Mouse (Mus musculus) intestine, embryonic 16.5 days (tissue): ENCODE data around the gene Creb3l4. TPM values are rescaled to one million over a fixed set of nuclear protein-coding genes. Genes with fewer than 3 reads are reported as not detected.
"Not testable (repeated sequence)": the region's sequence is repeated elsewhere in the genome, so short reads cannot be mapped to it uniquely, and the experiment has no call there.

Experiments
- ATAC-seq: fragments of 200-750 bp; cut with Nextera tagmentation; 2 replicates; pipeline ENCODE4 v1.8.0; 2017; ENCODE audit warnings: moderate TSS enrichment, moderate library complexity
- H3K27ac ChIP-seq: fragments of 300-500 bp; sonication (generic); 2 replicates; pipeline ENCODE4 v1.5.1; 2014; ENCODE audit warnings: mild to moderate bottlenecking, low read length
- H3K27me3 ChIP-seq: fragments of 300-500 bp; sonication (generic); replicated peaks from 2 replicates; pipeline ENCODE4 v1.6.1; 2014; ENCODE audit warnings: low read length, control low read depth, mixed read lengths; ENCODE audit not compliant: control insufficient read depth, insufficient read depth
- H3K36me3 ChIP-seq: fragments of 300-500 bp; sonication (generic); 2 replicates; pipeline ENCODE4 v1.6.1; 2014; ENCODE audit warnings: low read length, control low read depth; ENCODE audit not compliant: control insufficient read depth, insufficient read depth
- H3K4me1 ChIP-seq: fragments of 300-500 bp; sonication (generic); 2 replicates; pipeline ENCODE4 v1.6.1; 2014; ENCODE audit warnings: low read length, control low read depth, mixed read lengths; ENCODE audit not compliant: control insufficient read depth, insufficient read depth
- H3K4me2 ChIP-seq: fragments of 300-500 bp; sonication (generic); 2 replicates; pipeline ENCODE4 v1.6.1; 2014; ENCODE audit warnings: low read depth, low read length, control low read depth
- H3K4me3 ChIP-seq: fragments of 300-500 bp; sonication (generic); 2 replicates; pipeline ENCODE4 v1.5.1; 2014; ENCODE audit warnings: mild to moderate bottlenecking, low read length
- H3K9ac ChIP-seq: fragments of 300-500 bp; sonication (generic); 2 replicates; pipeline ENCODE4 v1.6.1; 2014; ENCODE audit warnings: low read depth, low read length
- H3K9me3 ChIP-seq: fragments of 300-500 bp; sonication (generic); 2 replicates; pipeline ENCODE4 v1.6.1; 2016; ENCODE audit warnings: low read length, control low read depth; ENCODE audit not compliant: control insufficient read depth
- WGBS: fragments of 180-500 bp; shearing (Covaris S2); extraction: QIAGEN DNeasy Blood & Tissue Kit; methylation state at CpG from one replicate; pipeline ENCODE4 v1.1.7; 2014; 5-methylcytosine and 5-hydroxymethylcytosine counted together
- polyA plus RNA-seq: library from polyadenylated mRNA; unstranded; fragments of >200 nt; fragmentation: Nextera tagmentation; extraction: Ambion mirVana; gene quantifications from 2 replicates; pipeline ENCODE4 v1.2.1, GENCODE M21; 2015

The Creb3l4 gene
- polyA plus RNA-seq: 16.0 and 18.9 TPM in 2 replicates

DNA sequence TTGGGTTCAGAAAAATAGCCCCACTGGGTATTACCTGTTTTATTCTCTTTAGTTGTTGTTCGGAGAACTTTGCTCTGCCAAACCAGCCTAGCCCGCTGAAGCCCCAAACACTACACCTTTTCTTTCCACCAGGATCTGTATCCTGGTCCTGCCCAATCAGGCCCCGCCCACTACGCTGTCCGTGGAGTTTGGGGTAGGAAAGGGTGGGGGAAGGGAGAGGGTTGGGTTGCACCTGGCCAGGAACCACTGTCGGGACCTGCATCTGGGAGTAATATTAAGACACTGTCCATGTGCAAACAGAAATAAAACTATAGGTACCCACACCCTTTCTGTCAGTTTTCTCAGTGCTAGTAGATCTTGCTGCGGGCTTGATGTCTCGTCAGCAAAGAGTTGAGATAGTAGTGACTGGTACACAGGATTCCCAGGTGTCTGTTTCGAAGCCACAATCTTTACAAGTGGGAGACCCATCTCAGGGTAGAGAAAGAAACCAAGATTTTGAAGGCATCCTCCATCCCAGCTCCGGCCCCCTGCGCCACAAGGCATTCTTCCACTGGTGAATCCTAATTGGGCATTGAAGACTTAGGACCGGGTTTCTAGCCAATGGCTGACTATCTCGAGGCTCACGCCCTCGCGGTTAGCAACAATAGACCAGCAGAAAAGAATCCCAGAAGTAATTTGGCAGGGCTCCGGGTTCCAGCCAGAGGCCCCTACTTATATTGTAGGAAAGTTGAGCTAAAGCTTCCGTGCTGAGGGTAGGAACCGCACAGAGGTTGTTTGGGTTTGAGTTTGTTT, at the start of gene Creb3l4:
TSS of gene Creb3l4 (minus strand) at position 529 of the 792 bp plus-strand sequence.
- Histone ChIP-seq H3K4me3 (peak within 1 kb of the TSS; percentile 39), H3K27me3 (no peaks in the 10 kb centered on the region), H3K9ac (peak within 1 kb of the TSS; percentile 37), H3K4me1 (peaks cover 7% of the 10 kb centered on the region), H3K4me2 (peak within 1 kb of the TSS; percentile 59), H3K9me3 (no peaks in the 10 kb centered on the region), H3K36me3 (no peaks in the 10 kb centered on the region; the same call in 1 of the 2 replicates), H3K27ac (peak within 1 kb of the TSS; percentile 26)
- ATAC-seq: peak; percentile 54
- 5% methylated on average over 19 of the region's 19 CpGs for WGBS

- WGBS: under 1% methylated on average over 36 of the region's 47 CpGs
These were observed 49.3 kb upstream of the Creb3l4 start, which contains the start of gene Gatad2b for GRCm38 (mm10) chr3:90292345-90293275. Gene Gatad2b, plus strand, starts transcription at chr3:90293178.

GRCm38 (mm10) chr3:90291982-90292344, 48.7 kb upstream of the Creb3l4 start:
- H3K27ac ChIP-seq: peak overlapping the region; percentile 98; the same call in 1 of the 2 replicates
- H3K36me3 ChIP-seq: no peaks in the 10 kb centered on the region
- peak overlapping the region; percentile 61 for H3K4me2 ChIP-seq
- H3K27me3 ChIP-seq: no peaks in the 10 kb centered on the region
- H3K4me1 ChIP-seq: peaks cover 10% of the 10 kb centered on the region
- WGBS: 28% methylated on average over 2 of the region's 2 CpGs
- H3K9ac ChIP-seq: peak overlapping the region; percentile 77
- peak overlapping the region; percentile 59 for H3K4me3 ChIP-seq
- no peak for ATAC-seq
- no peaks in the 10 kb centered on the region for H3K9me3 ChIP-seq

More at GRCm38 (mm10) chr3:90292345-90293275, 49.3 kb upstream of the Creb3l4 start, which contains the start of gene Gatad2b:
- H3K4me1 ChIP-seq: peaks cover 10% of the 10 kb centered on the region
- H3K27ac ChIP-seq: peak within 1 kb of the TSS; percentile 98
- ATAC-seq: peak; percentile 98
- H3K9me3 ChIP-seq: no peaks in the 10 kb centered on the region
- peak within 1 kb of the TSS; percentile 86 for H3K4me3 ChIP-seq
- peak within 1 kb of the TSS; percentile 89 for H3K9ac ChIP-seq
- H3K36me3 ChIP-seq: no peaks in the 10 kb centered on the region
- peak within 1 kb of the TSS; percentile 83 for H3K4me2 ChIP-seq
- no peaks in the 10 kb centered on the region for H3K27me3 ChIP-seq

- Histone ChIP-seq H3K4me2 (no peak overlapping the region), H3K27ac (no peak overlapping the region), H3K4me1 (peaks cover 10% of the 10 kb centered on the region), H3K9ac (no peak overlapping the region), H3K9me3 (no peaks in the 10 kb centered on the region), H3K27me3 (no peaks in the 10 kb centered on the region), H3K36me3 (no peaks in the 10 kb centered on the region), H3K4me3 (no peak overlapping the region)
- WGBS: 96% methylated on average over 1 of the region's 1 CpGs
- no peak for ATAC-seq
These were observed 47.3 kb upstream of the Creb3l4 start for GRCm38 (mm10) chr3:90290602-90291001.

DNA sequence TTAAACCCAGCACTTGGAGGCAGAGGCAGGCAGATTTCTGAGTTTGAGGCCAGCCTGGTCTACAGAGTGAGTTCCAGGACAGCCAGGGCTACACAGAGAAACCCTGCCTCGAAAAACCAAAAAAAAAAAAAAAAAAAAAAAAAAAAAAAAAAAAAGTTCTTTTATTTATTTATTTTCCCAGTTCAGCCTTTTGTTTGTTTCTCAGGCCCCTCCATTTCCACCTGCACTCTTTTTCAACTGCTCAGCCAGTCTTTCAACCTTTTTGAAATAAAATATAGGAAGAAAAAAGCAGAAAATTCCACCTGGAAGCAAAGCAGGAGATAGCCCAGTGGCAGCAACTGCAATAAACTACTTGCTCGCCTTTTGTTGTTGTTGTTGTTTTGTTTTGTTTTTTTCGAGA, 46.1 kb upstream of the Creb3l4 start:
- not testable (repeated sequence) for H3K9ac ChIP-seq, H3K27me3 ChIP-seq, H3K4me2 ChIP-seq, H3K36me3 ChIP-seq, ATAC-seq, H3K27ac ChIP-seq, H3K4me3 ChIP-seq, H3K9me3 ChIP-seq, H3K4me1 ChIP-seq
- WGBS: 56% methylated on average over 2 of the region's 3 CpGs

GRCm38 (mm10) chr3:90284150-90284549, 40.8 kb upstream of the Creb3l4 start:
- Histone ChIP-seq H3K9me3 (no peaks in the 10 kb centered on the region), H3K9ac (no peak overlapping the region), H3K36me3 (peaks cover 3% of the 10 kb centered on the region; the same call in 1 of the 2 replicates), H3K4me1 (no peaks in the 10 kb centered on the region), H3K4me2 (no peak overlapping the region), H3K27ac (no peak overlapping the region), H3K27me3 (no peaks in the 10 kb centered on the region), H3K4me3 (no peak overlapping the region)
- WGBS: 99% methylated on average over 2 of the region's 2 CpGs
- ATAC-seq: no peak

GRCm38 (mm10) chr3:90280708-90281107, 37.4 kb upstream of the Creb3l4 start:
- H3K4me1 ChIP-seq: no peaks in the 10 kb centered on the region
- no peak overlapping the region for H3K4me3 ChIP-seq
- H3K9ac ChIP-seq: no peak overlapping the region
- H3K9me3 ChIP-seq: no peaks in the 10 kb centered on the region
- 85% methylated on average over 9 of the region's 9 CpGs for WGBS
- H3K36me3 ChIP-seq: peaks cover 9% of the 10 kb centered on the region; the same call in 1 of the 2 replicates
- ATAC-seq: no peak
- no peak overlapping the region for H3K4me2 ChIP-seq
- H3K27ac ChIP-seq: no peak overlapping the region
- H3K27me3 ChIP-seq: no peaks in the 10 kb centered on the region

DNA sequence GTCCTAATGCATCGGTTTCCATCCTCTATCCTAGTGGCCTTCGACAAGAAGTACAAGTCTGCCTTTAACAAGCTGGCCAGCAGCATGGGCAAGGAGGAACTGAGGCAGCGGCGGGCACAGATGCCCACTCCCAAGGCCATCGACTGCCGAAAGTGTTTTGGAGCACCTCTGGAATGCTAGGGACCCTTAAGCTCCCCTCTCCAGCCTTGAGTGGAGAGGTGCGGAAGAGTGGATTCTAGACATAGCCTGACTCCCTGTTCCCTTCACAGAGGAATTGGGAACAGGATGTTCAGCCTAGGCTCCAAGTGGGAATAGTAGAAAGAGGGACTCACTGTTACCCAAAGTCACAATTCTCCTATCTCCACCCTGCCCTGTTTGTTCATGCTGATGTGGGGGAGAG, 36.4 kb upstream of the Creb3l4 start:
- no peak overlapping the region for H3K9ac ChIP-seq
- H3K4me3 ChIP-seq: no peak overlapping the region
- no peak for ATAC-seq
- WGBS: 97% methylated on average over 7 of the region's 7 CpGs
- peaks cover 9% of the 10 kb centered on the region; the same call in 1 of the 2 replicates for H3K36me3 ChIP-seq
- H3K27me3 ChIP-seq: no peaks in the 10 kb centered on the region
- H3K4me1 ChIP-seq: no peaks in the 10 kb centered on the region
- no peak overlapping the region for H3K4me2 ChIP-seq
- H3K27ac ChIP-seq: no peak overlapping the region
- H3K9me3 ChIP-seq: no peaks in the 10 kb centered on the region

- peaks cover 9% of the 10 kb centered on the region; the same call in 1 of the 2 replicates for H3K36me3 ChIP-seq
These were observed 35.9 kb upstream of the Creb3l4 start for GRCm38 (mm10) chr3:90279216-90279615.

More at GRCm38 (mm10) chr3:90279216-90279615, 35.9 kb upstream of the Creb3l4 start:
- Histone ChIP-seq H3K27me3 (no peaks in the 10 kb centered on the region), H3K9me3 (no peaks in the 10 kb centered on the region), H3K9ac (no peak overlapping the region), H3K4me3 (no peak overlapping the region), H3K27ac (no peak overlapping the region), H3K4me1 (no peaks in the 10 kb centered on the region), H3K4me2 (no peak overlapping the region)
- WGBS: 91% methylated on average over 9 of the region's 9 CpGs
- ATAC-seq: no peak
